Mouse (Mus musculus): Measurements from ENCODE around the gene Arhgap31.

Gene Arhgap31

GRCm38 (mm10) chr16:38596099-38596498, 117.0 kb downstream of the Arhgap31 start:
- no peak for DNase-seq

DNA sequence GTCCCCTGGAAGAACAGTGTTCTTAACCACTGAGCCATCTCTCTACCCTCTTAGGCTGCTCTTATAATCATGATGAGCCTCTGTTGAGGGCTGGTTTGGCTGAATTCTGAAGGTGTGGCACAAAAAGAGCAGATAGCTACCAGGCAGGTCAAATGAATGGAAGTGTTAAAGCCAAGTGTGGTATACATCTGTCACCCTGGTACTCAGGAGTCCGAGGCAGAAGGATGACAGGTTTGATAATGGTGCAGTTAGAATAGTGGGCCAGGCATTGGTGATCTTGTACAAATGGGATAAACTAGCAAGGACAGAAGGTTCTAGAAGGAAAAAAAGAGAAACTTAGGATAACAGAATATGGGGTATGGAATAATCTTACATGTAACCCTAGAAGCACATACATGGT, 118.6 kb downstream of the Arhgap31 start:
- no peak for DNase-seq

GRCm38 (mm10) chr16:38592946-38593345, 120.1 kb downstream of the Arhgap31 start:
- DNase-seq, result no peak

- peak in 1 of 2 experiments; percentile 9 for DNase-seq
These were observed 120.9 kb downstream of the Arhgap31 start for GRCm38 (mm10) chr16:38592026-38592678.

DNA sequence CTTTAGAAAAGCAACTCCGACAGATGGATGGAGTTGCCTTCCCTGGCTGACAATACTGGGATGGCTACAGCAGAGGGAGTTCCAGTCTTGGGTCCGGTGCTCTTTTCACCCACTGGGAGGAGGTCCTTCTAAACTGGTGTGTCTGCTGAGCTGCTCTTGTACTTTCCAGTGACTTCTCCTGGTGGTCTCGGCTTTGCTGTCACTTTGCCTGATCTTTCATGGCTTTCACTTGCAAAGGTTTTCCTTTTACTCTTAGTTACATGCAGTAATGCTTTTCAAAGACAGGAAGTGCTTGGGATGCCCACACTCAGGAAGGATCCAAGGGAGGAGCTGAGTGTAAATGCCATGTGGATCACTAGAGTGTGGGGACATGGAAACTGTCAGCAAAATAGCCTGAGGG, 121.6 kb downstream of the Arhgap31 start:
- DNase-seq, result no peak

DNA sequence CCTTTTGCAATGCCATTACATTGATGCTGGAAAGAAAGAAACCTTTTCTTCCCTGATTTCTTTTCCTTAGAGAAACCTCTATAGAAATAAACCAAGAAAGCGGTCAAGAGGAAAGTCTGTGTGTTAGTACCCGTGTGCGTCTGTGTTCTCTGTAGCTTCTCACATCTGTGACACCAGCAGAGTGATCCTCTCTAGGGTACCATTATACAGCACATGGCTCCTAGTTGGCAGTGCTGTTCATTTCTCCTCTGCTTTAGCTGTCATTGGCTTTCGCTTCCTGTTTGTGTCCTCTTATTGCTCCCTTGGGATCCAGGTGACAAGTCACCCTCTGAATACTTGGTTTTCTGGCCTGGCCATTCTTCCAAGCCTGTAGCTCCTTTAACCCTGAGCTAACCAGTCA, 125.5 kb downstream of the Arhgap31 start:
- no peak for DNase-seq

- no peak for DNase-seq
These were observed 125.9 kb downstream of the Arhgap31 start for GRCm38 (mm10) chr16:38587163-38587562.

- no peak for DNase-seq
These were observed 127.9 kb downstream of the Arhgap31 start for GRCm38 (mm10) chr16:38585186-38585585.

DNA sequence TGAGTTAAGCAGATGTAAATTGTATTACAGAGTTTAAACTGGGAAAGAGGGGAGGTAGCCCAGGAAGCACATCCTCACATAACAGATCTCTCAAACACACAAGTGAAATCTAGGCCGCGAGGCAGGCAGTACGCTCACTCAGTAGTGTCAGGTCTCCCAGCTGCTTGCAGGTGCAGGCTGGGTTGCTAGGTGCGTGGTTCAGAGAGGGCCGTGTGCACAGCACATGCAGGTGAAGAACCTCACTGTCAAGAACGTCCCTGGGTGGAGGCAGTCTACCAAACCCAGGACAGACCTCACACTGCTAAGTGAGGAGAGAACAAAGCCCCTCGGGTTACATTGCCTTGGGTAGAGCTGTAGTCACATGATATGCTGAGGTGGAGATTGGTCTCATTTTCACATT, 128.3 kb downstream of the Arhgap31 start:
- no peak for DNase-seq

GRCm38 (mm10) chr16:38571481-38571880, 141.6 kb downstream of the Arhgap31 start:
- no peak for DNase-seq

DNA sequence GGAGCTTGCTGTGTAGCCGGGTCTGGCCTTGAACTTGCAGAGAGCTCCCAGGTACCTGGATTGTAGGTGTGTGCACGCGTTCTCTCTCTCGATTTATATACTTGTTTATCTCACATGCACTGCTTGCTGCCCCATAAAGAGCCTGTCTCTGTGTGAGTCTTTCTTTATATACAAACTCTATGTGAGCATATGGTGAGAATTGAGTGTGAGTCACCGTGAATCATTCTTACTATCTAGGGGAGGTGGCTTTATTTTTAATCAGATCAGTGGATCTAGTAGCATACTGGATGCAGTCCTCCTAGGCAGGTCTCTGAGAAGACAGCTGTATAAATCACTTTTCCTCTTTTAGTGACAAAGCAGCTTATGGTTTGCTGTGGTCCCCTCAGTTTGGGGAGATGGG, 144.9 kb downstream of the Arhgap31 start:
- no peak for DNase-seq

DNA sequence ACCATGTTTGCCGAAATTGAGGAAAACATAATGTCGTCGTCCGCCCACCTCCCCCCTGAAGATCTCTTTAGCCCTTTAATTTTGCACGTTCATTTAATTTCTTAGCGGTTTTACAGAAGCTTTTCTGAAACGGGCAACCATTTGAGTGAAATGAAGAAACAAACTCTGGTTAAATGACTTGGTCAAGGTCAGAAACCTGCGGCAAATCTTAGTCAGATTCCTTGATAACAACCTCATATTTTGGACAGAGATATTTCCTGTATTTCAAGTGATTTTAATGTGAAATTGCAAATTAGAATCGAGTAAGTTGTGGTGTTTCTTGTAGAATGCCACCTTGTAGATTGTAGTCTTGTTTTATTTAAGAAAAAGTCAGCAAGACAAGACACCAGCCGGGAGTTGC, 149.6 kb downstream of the Arhgap31 start:
- no peak for DNase-seq

- no peak for DNase-seq
These were observed 150.1 kb downstream of the Arhgap31 start for GRCm38 (mm10) chr16:38562968-38563327.

- DNase-seq, result peak; percentile 92 to 94
These were observed 150.7 kb downstream of the Arhgap31 start for GRCm38 (mm10) chr16:38562131-38562967.

DNA sequence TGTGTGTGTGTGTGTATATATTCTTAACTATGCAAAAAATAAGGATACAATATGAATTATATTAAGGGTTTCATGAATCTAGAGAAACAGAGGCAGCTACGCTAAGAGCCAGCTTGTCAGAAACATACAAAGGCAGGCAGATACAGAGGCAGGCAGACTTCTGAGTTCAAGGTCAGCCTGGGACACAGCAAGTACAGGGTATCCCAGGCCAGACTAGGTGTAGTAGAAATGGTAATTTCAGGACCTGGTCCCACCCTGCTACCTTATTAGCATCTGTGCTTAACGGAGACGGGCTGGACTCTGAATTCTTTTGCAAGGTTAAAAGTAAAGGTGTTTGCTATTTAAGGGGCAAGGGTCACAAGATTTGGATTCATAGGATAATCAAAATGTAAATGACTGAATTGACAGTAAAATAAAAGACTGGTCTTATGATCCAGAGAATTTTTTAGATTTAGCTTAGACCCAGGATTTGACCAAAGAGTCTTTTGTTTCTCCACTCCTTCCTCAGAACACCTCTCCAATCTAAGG, 154.8 kb downstream of the Arhgap31 start, which contains the start of gene Tmem39a:
Gene Tmem39a, plus strand, starts transcription at position 478 of the 528 bp plus-strand sequence.
- no peak for DNase-seq

- DNase-seq, result no peak
These were observed 157.1 kb downstream of the Arhgap31 start for GRCm38 (mm10) chr16:38555988-38556387.

DNA sequence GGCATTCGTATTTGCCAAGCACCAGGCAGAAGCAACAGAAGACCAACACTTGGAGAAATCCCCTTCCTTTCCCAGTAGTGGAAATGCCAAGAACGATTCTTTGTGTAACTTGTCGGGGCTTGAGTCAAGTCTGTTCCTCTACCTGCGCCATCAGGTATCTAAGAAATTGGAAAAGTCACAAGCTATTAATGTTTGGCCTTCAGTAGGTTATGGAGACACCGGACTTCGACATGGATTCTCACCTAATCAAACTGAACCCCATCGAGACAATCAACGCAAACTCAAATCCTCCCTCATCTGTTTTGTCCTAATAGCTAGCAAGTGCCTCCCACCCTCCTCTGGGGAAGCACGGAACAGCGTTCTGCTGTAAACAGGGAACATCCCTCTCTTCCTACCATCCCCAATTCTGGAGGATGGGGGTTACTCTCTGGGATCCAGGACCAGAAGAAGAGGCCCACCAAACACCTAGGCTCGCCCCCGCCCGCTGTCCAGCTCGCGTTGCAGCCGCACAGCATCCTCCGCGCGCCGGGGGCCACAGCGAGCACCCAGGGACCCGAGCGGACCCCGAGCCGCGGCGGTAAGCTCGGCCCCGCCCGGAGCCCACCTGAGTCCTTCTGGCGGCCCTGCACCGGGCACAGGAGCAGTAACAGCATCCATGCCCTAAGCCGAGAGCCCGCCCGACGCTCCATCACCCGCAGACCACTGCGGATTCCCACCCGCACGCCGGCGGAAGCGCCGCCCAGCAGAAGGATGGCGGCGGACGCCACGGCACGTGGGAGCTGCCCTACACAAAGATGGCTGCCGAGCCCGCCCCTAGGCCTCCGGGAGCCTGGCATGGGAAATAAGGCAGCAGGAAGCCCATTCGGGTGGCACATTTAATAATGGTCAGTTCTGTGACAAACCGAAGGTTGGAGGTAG, 163.3 kb downstream of the Arhgap31 start, which contains the start of gene Poglut1:
Gene Poglut1, minus strand, starts transcription at position 780 of the 918 bp plus-strand sequence.
- DNase-seq, result peak; percentile 59 to 74
